Mouse (Mus musculus) neutrophil, adult 5-6 weeks (primary cell): ENCODE data around the gene Lgi1. TPM values are rescaled to one million over a fixed set of nuclear protein-coding genes. Genes with fewer than 3 reads are reported as not detected.

Source experiments
- ATAC-seq: fragments of 151-379, 151-347 bp; 2 replicates; pipeline ENCODE4 v1.8.0; 2017; ENCODE audit warnings: mild to moderate bottlenecking, moderate TSS enrichment; ENCODE audit not compliant: insufficient number of reproducible peaks, poor library complexity, low FRiP score, severe bottlenecking; ENCODE audit errors: extremely low read depth
- total RNA-seq: library from RNA; stranded (forward); fragments of 200-1000 nt; gene quantifications from 2 replicates; pipeline ENCODE4 v1.2.3, GENCODE M21; 2017

Gene Lgi1
- total RNA-seq, 1 experiment from 2014 or later = not detected

- ATAC-seq = no peak
Observed at GRCm38 (mm10) chr19:38259436-38259835, 4.9 kb upstream of the Lgi1 start.

DNA sequence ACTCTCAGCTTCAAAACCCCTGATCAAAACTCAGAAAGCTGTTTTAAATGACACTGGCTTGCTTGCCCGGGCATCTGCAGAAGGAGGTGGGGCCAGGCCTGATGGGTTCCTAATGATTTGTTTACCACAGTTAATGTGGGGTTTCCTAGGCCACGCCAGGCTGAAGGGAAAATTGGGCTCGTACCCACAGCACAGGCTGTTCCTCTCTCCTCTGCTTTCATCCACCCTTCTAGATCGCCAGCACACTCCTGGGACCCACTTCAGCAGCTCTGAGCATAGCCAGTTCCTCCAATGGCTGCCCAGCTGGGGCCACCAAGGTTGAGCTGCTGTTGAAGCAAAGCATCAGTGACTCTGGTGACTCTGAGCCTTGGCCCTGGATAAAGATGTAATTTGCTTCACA lies 4.0 kb upstream of the Lgi1 start:
- ATAC-seq = no peak

- no peak for ATAC-seq
Observed at GRCm38 (mm10) chr19:38261351-38261750, 3.0 kb upstream of the Lgi1 start.

- no peak for ATAC-seq
Observed at GRCm38 (mm10) chr19:38263829-38264504, 369 bp upstream of the Lgi1 start.

- ATAC-seq = no peak
Observed at GRCm38 (mm10) chr19:38265767-38266166, 1.4 kb downstream of the Lgi1 start.

GRCm38 (mm10) chr19:38267469-38267868 lies 3.1 kb downstream of the Lgi1 start:
- ATAC-seq = no peak

DNA sequence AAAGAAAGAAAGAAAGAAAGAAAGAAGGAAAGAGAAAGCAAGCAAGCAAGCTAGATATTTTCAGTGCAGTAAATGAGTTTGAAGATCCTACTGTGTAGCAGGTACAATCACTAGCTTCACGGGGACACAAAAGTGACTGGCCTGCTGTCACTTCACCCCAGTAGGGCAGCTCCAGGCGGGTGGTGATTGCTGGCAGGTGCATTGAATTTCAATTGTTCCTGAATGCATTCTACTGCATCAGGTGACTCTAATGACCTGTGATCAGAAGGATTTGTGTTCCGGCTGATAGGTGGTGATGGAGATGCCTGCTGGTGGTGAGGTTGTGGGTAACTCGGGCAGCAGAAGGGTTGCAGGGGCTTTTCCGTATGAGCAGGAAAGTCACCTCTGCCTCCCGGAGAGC lies 6.7 kb downstream of the Lgi1 start:
- ATAC-seq = no peak

- no peak for ATAC-seq
Observed at GRCm38 (mm10) chr19:38273820-38274219, 9.5 kb downstream of the Lgi1 start.

GRCm38 (mm10) chr19:38274747-38275421 lies 10.5 kb downstream of the Lgi1 start:
- ATAC-seq = no peak

DNA sequence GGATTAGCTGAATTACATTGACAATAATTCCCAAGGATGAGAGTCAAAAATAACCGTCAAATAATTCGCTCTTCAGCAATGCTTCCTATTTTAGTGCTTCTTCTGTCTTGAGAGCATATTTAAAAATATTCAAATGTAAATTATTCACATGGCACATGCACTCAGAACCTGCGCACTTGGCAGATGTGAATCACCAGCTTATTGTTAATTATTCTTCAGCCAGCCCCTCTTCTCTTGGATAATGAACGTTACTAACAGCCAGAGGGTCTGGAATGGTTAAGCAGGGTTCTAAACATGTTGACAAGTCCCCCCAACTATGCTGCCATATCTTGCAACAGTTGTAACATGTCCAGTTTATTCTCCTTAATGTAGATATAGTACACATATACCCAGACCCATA lies 11.9 kb downstream of the Lgi1 start:
- ATAC-seq = no peak

DNA sequence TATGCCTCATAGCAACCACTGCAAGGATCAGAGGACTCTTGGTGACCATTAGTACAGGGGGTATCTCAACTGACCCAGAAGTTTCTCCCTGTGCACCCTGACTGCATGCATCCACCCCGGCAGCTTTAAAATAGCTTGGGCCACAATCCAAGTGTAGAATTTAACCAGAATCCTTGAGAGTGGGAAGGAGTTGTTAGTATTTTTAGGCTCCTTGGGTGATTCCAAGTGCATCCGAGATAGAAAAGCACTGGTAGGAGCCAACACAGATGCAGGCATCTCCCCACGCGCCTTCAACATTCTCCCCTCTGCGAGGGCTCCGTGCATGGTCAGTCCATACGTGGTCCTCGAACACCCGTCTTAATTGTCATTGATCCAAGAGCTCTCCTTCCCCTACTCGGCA lies 15.9 kb downstream of the Lgi1 start:
- ATAC-seq = no peak

DNA sequence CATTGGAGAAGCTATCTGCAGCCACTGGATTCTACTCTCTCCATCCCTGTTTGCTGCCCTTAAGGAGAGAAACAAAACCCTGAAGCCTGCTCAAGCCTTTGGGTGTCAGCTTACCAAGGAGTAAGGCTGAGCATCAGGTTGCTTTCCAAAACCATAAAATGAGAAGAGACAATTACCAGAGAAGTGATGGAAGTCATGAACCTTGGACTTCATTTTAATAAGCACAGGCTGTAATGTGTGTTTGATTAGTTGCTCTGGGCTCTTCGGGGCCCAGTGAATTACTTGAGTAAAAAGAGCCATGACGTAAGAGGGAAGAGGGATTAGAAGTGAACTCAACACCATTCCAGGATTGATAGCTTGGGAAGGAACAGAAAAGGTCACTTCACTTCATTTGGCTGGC lies 18.1 kb downstream of the Lgi1 start:
- ATAC-seq = no peak

DNA sequence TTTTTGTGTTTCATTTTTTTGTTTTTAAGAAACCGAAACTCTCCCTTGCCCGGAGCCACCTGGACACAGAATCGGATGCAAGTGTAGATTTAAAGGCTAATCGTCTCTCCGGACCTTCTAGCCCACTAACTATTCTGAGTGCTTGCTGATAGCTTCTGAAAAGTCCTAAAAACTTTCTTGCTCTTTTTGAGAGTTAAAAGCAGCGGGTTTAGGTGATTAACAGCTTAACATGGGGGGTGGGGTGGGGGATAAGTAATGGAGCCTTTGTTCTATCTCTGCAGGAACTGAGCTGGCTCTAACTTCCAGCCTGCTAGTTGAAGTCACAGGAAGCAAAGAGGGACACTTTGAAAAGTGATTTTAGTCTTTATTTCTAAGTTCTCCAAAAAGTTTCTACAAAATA lies 24.2 kb downstream of the Lgi1 start:
- ATAC-seq = no peak

DNA sequence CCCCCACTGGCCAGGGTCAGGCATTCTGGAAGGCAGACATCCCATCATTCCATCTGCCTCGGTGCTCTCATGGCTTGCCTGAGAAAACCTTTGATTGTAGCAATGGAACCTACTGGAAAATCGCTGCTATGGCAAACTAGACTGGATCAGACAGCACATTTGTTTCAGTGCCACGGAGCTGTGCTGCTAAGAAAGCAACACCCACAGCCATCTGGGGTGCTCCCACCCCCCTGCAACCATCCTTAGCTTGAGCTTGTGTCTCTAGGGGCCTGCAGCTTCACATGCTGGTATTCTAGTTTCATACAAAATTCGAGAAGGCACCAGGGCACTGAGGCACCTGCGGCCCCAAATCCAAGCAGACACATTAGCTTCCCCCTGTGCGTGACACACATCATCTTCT lies 27.1 kb downstream of the Lgi1 start:
- ATAC-seq = no peak

GRCm38 (mm10) chr19:38298018-38298626 lies 33.8 kb downstream of the Lgi1 start:
- no peak for ATAC-seq

DNA sequence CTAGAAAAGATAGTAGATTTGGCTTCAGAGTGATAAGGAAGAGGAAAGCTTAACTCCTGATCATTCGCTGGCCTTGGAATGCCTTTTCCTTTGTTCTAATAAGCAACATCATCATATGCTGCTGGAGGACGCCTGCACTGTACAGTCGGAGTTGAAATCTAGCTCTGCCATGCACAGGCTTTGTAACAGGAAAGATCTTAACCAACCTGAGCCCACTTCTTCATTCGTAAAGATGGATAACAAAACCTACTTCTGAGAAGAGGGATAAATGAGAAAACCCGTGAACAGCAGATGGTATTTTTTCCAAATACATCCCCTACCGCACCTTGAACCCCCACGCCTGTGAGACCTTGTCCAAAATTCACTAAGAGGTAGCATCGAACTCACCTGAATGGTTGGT lies 43.8 kb downstream of the Lgi1 start:
- no peak for ATAC-seq

- no peak for ATAC-seq
Observed at GRCm38 (mm10) chr19:38315099-38315498, 50.8 kb downstream of the Lgi1 start.

- ATAC-seq = no peak
Observed at GRCm38 (mm10) chr19:38316602-38317313, 52.4 kb downstream of the Lgi1 start.

GRCm38 (mm10) chr19:38318308-38318707 lies 54.0 kb downstream of the Lgi1 start:
- ATAC-seq = no peak

- ATAC-seq = no peak
Observed at GRCm38 (mm10) chr19:38319168-38319567, 54.8 kb downstream of the Lgi1 start.
